Mouse (Mus musculus) left cerebral cortex, postnatal 14 days (tissue): ENCODE data around the gene Zmiz1. TPM values are rescaled to one million over a fixed set of nuclear protein-coding genes. Genes with fewer than 3 reads are reported as not detected.

Experiments used
- DNase-seq, 2 experiments: peaks; one replicate each; pipeline ENCODE4 v3.0.0; 2021 to 2022; ENCODE audit warnings: low spot score in 2 of 2, mixed read lengths in 1 of 2
- intact Hi-C: fragments of 180-260 bp; cut with DNase I; formaldehyde crosslinking; loops from one replicate; pipeline ENCODE4 v1.15.1; 2025
- total RNA-seq, 2 experiments: library from RNA; stranded (reverse); gene quantifications; 2 replicates each; pipeline ENCODE4 v1.2.3; 2021

Gene Zmiz1
- total RNA-seq, 2 experiments from 2014 or later: 86.2 to 98.9 TPM

- intact Hi-C loops: no loop called here
- no peak for DNase-seq
Observed at GRCm38 (mm10) chr14:25523230-25524110, 64.5 kb downstream of the Zmiz1 start.

GRCm38 (mm10) chr14:25524111-25524495, 65.1 kb downstream of the Zmiz1 start:
- no peak for DNase-seq
- intact Hi-C loops: no loop called here

- DNase-seq: no peak
Observed at GRCm38 (mm10) chr14:25524884-25525283, 65.9 kb downstream of the Zmiz1 start.

GRCm38 (mm10) chr14:25525729-25526128, 66.7 kb downstream of the Zmiz1 start:
- DNase-seq: no peak

More at GRCm38 (mm10) chr14:25524884-25525283, 65.9 kb downstream of the Zmiz1 start:
- intact Hi-C loops: no loop called here

GRCm38 (mm10) chr14:25526872-25527271, 67.9 kb downstream of the Zmiz1 start:
- intact Hi-C loops: no loop called here
- DNase-seq: no peak

More at GRCm38 (mm10) chr14:25525729-25526128, 66.7 kb downstream of the Zmiz1 start:
- intact Hi-C loops: no loop called here

GRCm38 (mm10) chr14:25527321-25527720, 68.3 kb downstream of the Zmiz1 start:
- intact Hi-C loops: no loop called here
- peak; percentile 41 to 80 for DNase-seq

GRCm38 (mm10) chr14:25530342-25530741, 71.4 kb downstream of the Zmiz1 start:
- intact Hi-C loops: no loop called here
- no peak for DNase-seq

GRCm38 (mm10) chr14:25530815-25531214, 71.8 kb downstream of the Zmiz1 start:
- no peak for DNase-seq

GRCm38 (mm10) chr14:25533010-25533409, 74.0 kb downstream of the Zmiz1 start:
- intact Hi-C loops: no loop called here
- DNase-seq: no peak

More at GRCm38 (mm10) chr14:25530815-25531214, 71.8 kb downstream of the Zmiz1 start:
- intact Hi-C loops: no loop called here

GRCm38 (mm10) chr14:25533631-25534395, 74.8 kb downstream of the Zmiz1 start:
- DNase-seq: no peak
- intact Hi-C loops: no loop called here

GRCm38 (mm10) chr14:25534396-25534769, 75.4 kb downstream of the Zmiz1 start:
- no peak for DNase-seq
- intact Hi-C loops: no loop called here

GRCm38 (mm10) chr14:25534918-25535582, 76.1 kb downstream of the Zmiz1 start:
- intact Hi-C loops: no loop called here
- no peak for DNase-seq

GRCm38 (mm10) chr14:25535583-25535943, 76.6 kb downstream of the Zmiz1 start:
- intact Hi-C loops: no loop called here
- DNase-seq: no peak

- intact Hi-C loops: no loop called here
- no peak for DNase-seq
Observed at GRCm38 (mm10) chr14:25536476-25536875, 77.5 kb downstream of the Zmiz1 start.

- DNase-seq: no peak
- intact Hi-C loops: no loop called here
Observed at GRCm38 (mm10) chr14:25537351-25537750, 78.4 kb downstream of the Zmiz1 start.

- DNase-seq: no peak
- intact Hi-C loops: no loop called here
Observed at GRCm38 (mm10) chr14:25538522-25538921, 79.5 kb downstream of the Zmiz1 start.

- no peak for DNase-seq
- intact Hi-C loops: no loop called here
Observed at GRCm38 (mm10) chr14:25539493-25540116, 80.6 kb downstream of the Zmiz1 start.

- intact Hi-C loops: no loop called here
Observed at GRCm38 (mm10) chr14:25540172-25540571, 81.2 kb downstream of the Zmiz1 start.

GRCm38 (mm10) chr14:25541213-25541612, 82.2 kb downstream of the Zmiz1 start:
- intact Hi-C loops: no loop called here

More at GRCm38 (mm10) chr14:25540172-25540571, 81.2 kb downstream of the Zmiz1 start:
- no peak for DNase-seq

More at GRCm38 (mm10) chr14:25541213-25541612, 82.2 kb downstream of the Zmiz1 start:
- no peak for DNase-seq
